Mouse (Mus musculus) hindbrain, embryonic 12.5 days (tissue): ENCODE results near the gene Emid1. TPM values are rescaled to one million over a fixed set of nuclear protein-coding genes. Genes with fewer than 3 reads are reported as not detected.

Source experiments
- ATAC-seq: fragments of 200-750 bp; cut with Nextera tagmentation; 2 replicates; pipeline ENCODE4 v1.8.0; 2017; ENCODE audit warnings: moderate TSS enrichment; ENCODE audit not compliant: low FRiP score
- H3K27ac ChIP-seq: fragments of 300-500 bp; sonication (generic); 2 replicates; pipeline ENCODE4 v1.5.1; 2016; ENCODE audit warnings: mild to moderate bottlenecking
- H3K27me3 ChIP-seq: fragments of 300-500 bp; sonication (generic); 2 replicates; pipeline ENCODE4 v1.6.1; 2016; ENCODE audit warnings: mild to moderate bottlenecking
- H3K36me3 ChIP-seq: fragments of 300-500 bp; sonication (generic); 2 replicates; pipeline ENCODE4 v1.6.1; 2016; ENCODE audit warnings: mild to moderate bottlenecking
- H3K4me1 ChIP-seq: fragments of 300-500 bp; sonication (generic); 2 replicates; pipeline ENCODE4 v1.6.1; 2016
- H3K4me2 ChIP-seq: fragments of 300-500 bp; sonication (generic); replicated peaks from 2 replicates; pipeline ENCODE4 v1.6.1; 2016; ENCODE audit warnings: mild to moderate bottlenecking
- H3K4me3 ChIP-seq: fragments of 300-500 bp; sonication (generic); 2 replicates; pipeline ENCODE4 v1.5.1; 2016; ENCODE audit warnings: mild to moderate bottlenecking
- H3K9ac ChIP-seq: fragments of 300-500 bp; sonication (generic); 2 replicates; pipeline ENCODE4 v1.6.1; 2016; ENCODE audit warnings: mild to moderate bottlenecking, moderate library complexity
- H3K9me3 ChIP-seq: fragments of 300-500 bp; sonication (generic); replicated peaks from 2 replicates; pipeline ENCODE4 v1.6.1; 2016; ENCODE audit warnings: mild to moderate bottlenecking
- WGBS: fragments of 180-500 bp; shearing (Covaris S2); methylation state at CpG from one replicate; pipeline ENCODE4 v1.1.7; 2016; 5-methylcytosine and 5-hydroxymethylcytosine counted together
- polyA plus RNA-seq: library from polyadenylated mRNA; unstranded; fragments of >200 nt; fragmentation: Nextera tagmentation; extraction: Ambion mirVana; gene quantifications from 2 replicates; pipeline ENCODE4 v1.2.1, GENCODE M21; 2016

The Emid1 gene
- polyA plus RNA-seq, 1 experiment from 2014 or later, result 21.9 TPM

DNA sequence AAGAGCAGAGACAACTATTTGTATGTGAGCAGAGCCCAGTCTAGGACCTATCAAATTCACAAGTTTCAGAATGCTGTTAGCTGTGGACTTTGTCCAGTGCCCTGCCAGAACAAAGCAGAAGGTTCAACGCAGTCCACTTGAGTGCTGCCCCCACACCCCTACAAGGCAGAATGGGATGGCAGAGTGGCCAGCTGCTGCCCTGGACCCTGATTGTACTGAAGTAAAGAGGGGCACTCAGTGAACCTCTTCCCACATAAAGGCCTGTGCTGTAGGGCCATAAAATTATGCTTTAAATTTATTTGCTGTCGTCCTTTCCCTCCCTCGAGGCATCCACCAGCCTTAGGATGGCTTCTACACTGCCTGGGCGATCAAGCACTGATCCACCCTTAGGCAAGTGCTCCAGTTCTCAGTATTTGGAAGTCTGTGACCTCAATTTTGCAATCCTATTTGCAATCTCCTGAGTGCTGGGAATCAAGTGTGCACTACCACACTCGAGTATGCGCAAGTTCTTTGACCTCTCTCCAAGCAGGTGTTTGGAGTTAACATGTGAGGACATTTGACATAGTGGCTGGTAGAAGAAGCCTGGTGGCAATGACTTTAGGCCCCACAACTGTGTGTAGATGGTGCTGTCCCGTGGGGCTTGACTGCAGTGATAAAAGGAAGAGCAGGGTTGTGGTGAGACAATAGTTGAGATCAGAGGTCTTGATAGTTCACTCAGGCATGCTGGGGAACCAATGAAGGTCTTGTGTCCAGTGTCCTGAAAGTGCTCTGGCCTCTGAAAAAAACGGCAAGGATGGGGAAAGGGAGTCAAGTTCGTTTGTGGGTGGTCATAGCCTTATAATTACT, 83.7 kb downstream of the Emid1 start:
- Histone ChIP-seq H3K9ac (no peak overlapping the region), H3K27me3 (peaks cover 15% of the 10 kb centered on the region), H3K4me3 (no peak overlapping the region), H3K9me3 (no peaks in the 10 kb centered on the region), H3K36me3 (peaks cover 54% of the 10 kb centered on the region), H3K4me1 (peaks cover 16% of the 10 kb centered on the region), H3K27ac (no peak overlapping the region), H3K4me2 (no peak overlapping the region)
- 82% methylated on average over 9 of the region's 9 CpGs for WGBS
- ATAC-seq, result no peak

DNA sequence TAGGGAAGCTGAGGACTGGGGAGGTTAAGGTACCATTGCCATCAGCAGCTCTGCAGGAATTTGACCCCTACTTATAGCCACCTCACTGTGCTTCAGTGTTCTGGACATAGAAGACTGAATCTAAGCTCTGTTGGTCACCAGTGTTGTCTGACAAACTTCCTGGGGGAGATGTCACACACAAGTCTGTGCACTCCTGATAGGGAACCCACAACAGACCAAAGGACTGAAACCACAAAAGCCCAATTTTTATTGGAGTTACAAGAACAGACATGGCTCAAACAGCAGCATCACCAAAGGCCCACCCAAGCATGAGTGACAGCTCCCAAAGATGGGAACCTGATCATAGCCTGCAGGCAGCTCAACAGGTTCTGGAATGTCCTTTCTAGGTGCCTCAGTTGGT, 85.0 kb downstream of the Emid1 start:
- ATAC-seq, result no peak
- Histone ChIP-seq H3K9me3 (no peaks in the 10 kb centered on the region), H3K9ac (no peak overlapping the region), H3K4me1 (peaks cover 27% of the 10 kb centered on the region), H3K27me3 (peaks cover 28% of the 10 kb centered on the region), H3K27ac (no peak overlapping the region), H3K36me3 (peaks cover 41% of the 10 kb centered on the region), H3K4me2 (no peak overlapping the region), H3K4me3 (no peak overlapping the region)

- Histone ChIP-seq H3K9me3 (no peaks in the 10 kb centered on the region), H3K27ac (no peak within 1 kb of the TSS; the same call in 1 of the 2 replicates), H3K27me3 (peaks cover 47% of the 10 kb centered on the region), H3K4me1 (peaks cover 43% of the 10 kb centered on the region), H3K9ac (peak within 1 kb of the TSS; percentile 76), H3K4me2 (peak within 1 kb of the TSS; percentile 86), H3K36me3 (peaks cover 23% of the 10 kb centered on the region), H3K4me3 (peak within 1 kb of the TSS; percentile 73)
- 1% methylated on average over 48 of the region's 50 CpGs for WGBS
- ATAC-seq, result peak; percentile 85
Observed at GRCm38 (mm10) chr11:5065056-5065821, 86.8 kb downstream of the Emid1 start, which contains the start of gene Gas2l1. Gene Gas2l1 (minus strand): TSS chr11:5065327.

DNA sequence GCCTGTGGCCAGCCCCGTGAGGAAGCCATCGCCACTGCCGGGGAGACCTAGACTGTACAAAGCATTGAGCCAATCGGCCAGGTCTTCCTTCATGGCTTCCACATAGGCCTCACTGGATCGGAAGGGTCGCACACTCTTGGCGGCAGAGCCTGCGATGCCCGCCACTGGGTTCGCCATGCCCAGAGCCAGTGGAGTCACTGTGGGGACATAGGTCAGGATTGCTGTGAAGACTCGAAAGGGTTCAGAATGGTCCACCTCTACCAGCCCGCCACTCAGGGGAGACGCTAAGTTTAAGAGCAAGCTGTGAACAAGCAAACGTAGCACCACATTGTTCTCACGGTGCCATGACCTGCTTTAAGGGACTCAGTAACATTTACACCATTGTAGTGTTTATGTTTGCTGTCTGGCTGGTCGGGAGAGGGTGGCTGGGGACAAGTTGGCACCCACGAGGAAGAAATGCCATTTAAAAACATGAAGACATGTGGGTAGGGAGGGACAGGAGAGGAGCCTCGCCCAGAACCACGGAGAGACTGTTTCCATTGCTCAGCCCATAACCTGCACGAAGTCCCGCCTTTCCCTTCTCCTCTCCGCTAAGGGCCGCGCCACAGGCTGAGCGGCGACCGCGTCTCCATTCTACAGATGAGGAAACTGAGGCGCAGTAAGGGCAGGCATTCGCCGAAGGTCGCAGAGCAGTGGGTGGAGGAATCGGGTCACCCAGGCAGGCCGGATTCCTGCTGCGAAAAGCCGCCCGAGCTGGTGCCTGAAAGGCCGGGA, 87.6 kb downstream of the Emid1 start:
- H3K4me1 ChIP-seq, result peaks cover 47% of the 10 kb centered on the region
- ATAC-seq, result 0 out of 2 replicates have a peak, but pooled peaks have one; percentile 4
- no peaks in the 10 kb centered on the region for H3K9me3 ChIP-seq
- no peak overlapping the region for H3K27ac ChIP-seq
- H3K9ac ChIP-seq, result peak overlapping the region; percentile 76
- peak overlapping the region; percentile 86 for H3K4me2 ChIP-seq
- 17% methylated on average over 38 of the region's 38 CpGs for WGBS
- peaks cover 54% of the 10 kb centered on the region for H3K27me3 ChIP-seq
- H3K4me3 ChIP-seq, result peak overlapping the region; percentile 73
- peaks cover 18% of the 10 kb centered on the region for H3K36me3 ChIP-seq

- peaks cover 62% of the 10 kb centered on the region for H3K27me3 ChIP-seq
- no peak for ATAC-seq
- no peak overlapping the region for H3K27ac ChIP-seq
- no peaks in the 10 kb centered on the region for H3K9me3 ChIP-seq
- peaks cover 10% of the 10 kb centered on the region for H3K36me3 ChIP-seq
- 54% methylated on average over 31 of the region's 31 CpGs for WGBS
- H3K4me3 ChIP-seq, result peak overlapping the region; percentile 73
- H3K9ac ChIP-seq, result peak overlapping the region; percentile 36
- H3K4me1 ChIP-seq, result peaks cover 54% of the 10 kb centered on the region
- peak overlapping the region; percentile 86 for H3K4me2 ChIP-seq
Observed at GRCm38 (mm10) chr11:5063561-5064281, 88.3 kb downstream of the Emid1 start.

GRCm38 (mm10) chr11:5062860-5063505, 89.1 kb downstream of the Emid1 start:
- H3K4me2 ChIP-seq, result no peak overlapping the region
- H3K27me3 ChIP-seq, result peaks cover 69% of the 10 kb centered on the region
- H3K4me3 ChIP-seq, result no peak overlapping the region
- ATAC-seq, result no peak
- peak overlapping the region; percentile 19; the same call in 1 of the 2 replicates for H3K9ac ChIP-seq
- 63% methylated on average over 13 of the region's 13 CpGs for WGBS
- peaks cover 59% of the 10 kb centered on the region for H3K4me1 ChIP-seq
- H3K36me3 ChIP-seq, result peaks cover 3% of the 10 kb centered on the region; the same call in 1 of the 2 replicates
- no peaks in the 10 kb centered on the region for H3K9me3 ChIP-seq
- H3K27ac ChIP-seq, result no peak overlapping the region

GRCm38 (mm10) chr11:5062326-5062725, 89.7 kb downstream of the Emid1 start:
- no peaks in the 10 kb centered on the region for H3K36me3 ChIP-seq
- no peaks in the 10 kb centered on the region for H3K9me3 ChIP-seq
- 23% methylated on average over 13 of the region's 13 CpGs for WGBS
- peak overlapping the region; percentile 62 for H3K4me2 ChIP-seq
- H3K4me3 ChIP-seq, result peak overlapping the region; percentile 27
- H3K27ac ChIP-seq, result no peak overlapping the region
- peaks cover 65% of the 10 kb centered on the region for H3K4me1 ChIP-seq
- H3K9ac ChIP-seq, result no peak overlapping the region
- no peak for ATAC-seq
- H3K27me3 ChIP-seq, result peaks cover 76% of the 10 kb centered on the region

DNA sequence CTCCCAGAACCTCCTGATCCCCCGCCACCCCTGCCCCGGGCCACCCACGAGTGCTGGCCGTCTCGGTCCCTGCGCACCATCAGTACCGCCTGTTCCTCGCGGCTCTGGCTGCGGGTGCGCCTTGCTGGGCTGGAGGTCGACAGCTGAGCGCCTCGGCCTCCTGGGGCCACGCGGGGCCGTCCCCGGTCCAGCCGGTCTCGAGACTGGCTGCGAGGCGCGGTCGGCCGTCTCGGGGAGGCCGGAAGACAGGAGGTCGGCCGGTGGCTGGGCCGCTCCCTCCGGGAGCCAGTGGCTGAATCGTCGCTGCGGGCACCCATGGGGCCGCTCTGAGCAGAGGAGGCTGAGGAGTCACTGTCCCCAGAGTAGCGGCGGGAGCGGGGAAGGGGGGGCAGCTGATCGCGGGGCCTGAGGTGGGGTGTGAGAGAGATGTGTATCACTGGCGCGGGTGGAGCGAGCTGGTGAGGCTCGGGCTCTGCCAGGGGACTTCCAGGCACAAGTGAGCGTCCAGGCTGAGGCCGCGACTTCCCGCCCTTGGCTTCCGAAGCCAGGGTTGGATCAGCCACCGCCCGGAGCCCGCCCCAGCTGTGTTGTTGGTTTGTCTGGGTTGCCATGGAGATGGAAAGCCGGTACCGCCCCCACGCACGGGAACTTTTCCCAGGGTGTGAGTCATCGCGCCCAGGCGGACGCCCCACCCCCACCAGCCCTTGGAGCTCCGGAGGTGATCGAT, 90.5 kb downstream of the Emid1 start:
- Histone ChIP-seq H3K9me3 (no peaks in the 10 kb centered on the region), H3K9ac (peak overlapping the region; percentile 59), H3K4me3 (peak overlapping the region; percentile 27), H3K4me1 (peaks cover 70% of the 10 kb centered on the region), H3K4me2 (peak overlapping the region; percentile 62), H3K27me3 (peaks cover 83% of the 10 kb centered on the region), H3K36me3 (no peaks in the 10 kb centered on the region), H3K27ac (no peak overlapping the region)
- WGBS, result 1% methylated on average over 61 of the region's 62 CpGs
- peak; percentile 10; the same call in 1 of the 2 replicates for ATAC-seq

DNA sequence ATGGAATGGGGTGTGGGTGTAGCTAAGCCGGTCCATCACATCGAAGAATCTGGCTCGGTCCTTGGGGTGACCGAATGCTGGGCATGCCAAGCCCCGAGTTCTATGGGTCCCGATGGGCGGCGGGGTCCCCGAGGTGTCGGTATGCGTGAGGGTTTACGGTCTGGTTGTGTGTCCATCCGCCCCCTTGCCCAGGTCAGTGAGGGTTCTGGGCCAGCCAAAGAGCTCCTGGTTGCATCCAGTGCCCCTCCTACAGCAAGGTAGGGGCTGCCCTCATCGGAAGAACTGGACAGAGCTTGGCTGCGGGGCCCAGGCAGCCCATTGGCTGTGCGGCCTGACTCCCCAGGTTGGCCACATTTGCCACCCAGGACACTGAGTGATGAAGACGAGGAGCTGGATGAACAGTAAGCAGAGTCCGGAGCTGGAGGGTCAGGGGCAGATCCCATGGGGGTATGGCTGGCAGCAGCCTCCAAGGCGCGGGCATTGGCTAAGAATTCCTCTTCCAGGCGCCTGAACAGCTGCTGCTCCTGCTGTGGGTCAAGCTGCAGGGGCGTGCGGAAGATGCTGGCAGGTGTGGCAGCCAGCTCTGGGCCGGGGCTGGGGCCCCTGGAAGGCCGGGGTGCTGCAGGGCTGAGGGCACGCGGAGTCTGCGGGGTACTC, 91.2 kb downstream of the Emid1 start:
- WGBS, result 48% methylated on average over 28 of the region's 28 CpGs
- Histone ChIP-seq H3K4me1 (peaks cover 77% of the 10 kb centered on the region), H3K4me2 (peak overlapping the region; percentile 62)

DNA sequence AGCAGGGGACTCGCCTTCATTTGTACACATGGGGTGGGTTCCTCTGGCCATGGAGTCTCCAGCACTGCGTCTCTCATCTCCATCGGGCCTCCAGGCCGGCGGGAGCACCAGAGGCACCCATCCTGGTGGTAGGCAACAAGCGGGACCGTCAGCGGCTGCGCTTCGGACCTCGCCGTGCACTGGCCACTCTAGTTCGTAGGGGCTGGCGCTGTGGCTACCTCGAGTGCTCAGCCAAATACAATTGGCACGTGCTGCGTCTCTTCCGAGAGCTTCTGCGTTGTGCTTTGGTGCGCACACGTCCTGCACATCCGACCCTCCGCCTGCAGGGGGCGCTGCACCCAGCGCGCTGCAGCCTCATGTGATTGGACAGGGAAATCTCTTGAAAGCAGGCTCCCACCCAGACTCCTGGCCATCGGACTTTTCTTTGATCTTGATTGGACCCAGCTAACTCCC, 92.3 kb downstream of the Emid1 start:
- Histone ChIP-seq H3K4me2 (no peak overlapping the region), H3K36me3 (no peaks in the 10 kb centered on the region), H3K27ac (no peak overlapping the region), H3K9me3 (no peaks in the 10 kb centered on the region), H3K9ac (no peak overlapping the region), H3K27me3 (peaks cover 98% of the 10 kb centered on the region), H3K4me1 (peaks cover 75% of the 10 kb centered on the region), H3K4me3 (no peak overlapping the region)
- ATAC-seq, result no peak
- 10% methylated on average over 27 of the region's 27 CpGs for WGBS

More for the DNA sequence above, 91.2 kb downstream of the Emid1 start:
- peak overlapping the region; percentile 27 for H3K4me3 ChIP-seq
- peak overlapping the region; percentile 59; the same call in 1 of the 2 replicates for H3K9ac ChIP-seq
- no peaks in the 10 kb centered on the region for H3K36me3 ChIP-seq
- H3K27me3 ChIP-seq, result peaks cover 90% of the 10 kb centered on the region
- no peaks in the 10 kb centered on the region for H3K9me3 ChIP-seq
- H3K27ac ChIP-seq, result no peak overlapping the region
- 0 out of 2 replicates have a peak, but pooled peaks have one; percentile 0 for ATAC-seq
